Mouse (Mus musculus) hindbrain, postnatal 0 days (tissue): ENCODE data around the gene Scrn3. TPM values are rescaled to one million over a fixed set of nuclear protein-coding genes. Genes with fewer than 3 reads are reported as not detected.

Experiments
- ATAC-seq: fragments of 200-750 bp; cut with Nextera tagmentation; 2 replicates; pipeline ENCODE4 v1.8.0; 2017; ENCODE audit warnings: mild to moderate bottlenecking, moderate TSS enrichment, moderate library complexity
- DNase-seq: peaks from one replicate; pipeline ENCODE4 v3.0.0-alpha.2; 2015; ENCODE audit warnings: low spot score
- H3K27ac ChIP-seq: fragments of 300-500 bp; sonication (generic); 2 replicates; pipeline ENCODE4 v1.5.1; 2014; ENCODE audit warnings: mild to moderate bottlenecking
- H3K27me3 ChIP-seq: fragments of 300-500 bp; sonication (generic); 2 replicates; pipeline ENCODE4 v1.6.1; 2014; ENCODE audit warnings: low read length, mixed read lengths; ENCODE audit not compliant: insufficient read depth
- H3K36me3 ChIP-seq: fragments of 300-500 bp; sonication (generic); 2 replicates; pipeline ENCODE4 v1.6.1; 2014; ENCODE audit warnings: low read length, mixed read lengths; ENCODE audit not compliant: insufficient read depth
- H3K4me1 ChIP-seq: fragments of 300-500 bp; sonication (generic); 2 replicates; pipeline ENCODE4 v1.6.1; 2014; ENCODE audit warnings: antibody characterized with exemption, low read length, mixed read lengths; ENCODE audit not compliant: insufficient read depth
- H3K4me2 ChIP-seq: fragments of 300-500 bp; sonication (generic); 2 replicates; pipeline ENCODE4 v1.6.1; 2014; ENCODE audit warnings: low read depth, mild to moderate bottlenecking, low read length, moderate library complexity, mixed read lengths
- H3K4me3 ChIP-seq: fragments of 300-500 bp; sonication (generic); 2 replicates; pipeline ENCODE4 v1.5.1; 2014; ENCODE audit warnings: low read length
- H3K9ac ChIP-seq: fragments of 300-500 bp; sonication (generic); replicated peaks from 2 replicates; pipeline ENCODE4 v1.6.1; 2014; ENCODE audit warnings: mild to moderate bottlenecking, low read length, moderate library complexity, mixed read lengths
- H3K9me3 ChIP-seq: fragments of 300-500 bp; sonication (generic); 2 replicates; pipeline ENCODE4 v1.6.1; 2016; ENCODE audit warnings: low read length, mixed read lengths
- CTCF ChIP-seq: IDR thresholded peaks from 2 replicates; pipeline ENCODE4 v1.5.1; 2016; ENCODE audit warnings: antibody characterized with exemption, control low read depth, low read depth
- WGBS: fragments of 180-500 bp; shearing (Covaris S2); extraction: QIAGEN DNeasy Blood & Tissue Kit; methylation state at CpG from one replicate; pipeline ENCODE4 v1.1.7; 2014; 5-methylcytosine and 5-hydroxymethylcytosine counted together
- polyA plus RNA-seq: library from polyadenylated mRNA; unstranded; fragments of >200 nt; fragmentation: Nextera tagmentation; extraction: Ambion mirVana; gene quantifications from 2 replicates; pipeline ENCODE4 v1.2.1, GENCODE M21; 2015
- total RNA-seq: library from RNA; depleted of rRNA; stranded (reverse); fragments of >200 nt; gene quantifications from 2 replicates; pipeline ENCODE4 v1.2.3, GENCODE M21; 2014

Gene Scrn3
- total and polyA plus RNA-seq, 2 experiments from 2014 or later: 2.9 to 6.2 TPM

GRCm38 (mm10) chr2:73275261-73276040 lies 37.0 kb upstream of the Scrn3 start:
- H3K4me1 ChIP-seq: 0 out of 2 replicates have a peak, but pooled peaks cover 4% of the 10 kb centered on the region
- H3K27me3 ChIP-seq: peaks cover 59% of the 10 kb centered on the region
- peak; percentile 12 for DNase-seq
- H3K4me3 ChIP-seq: no peak overlapping the region
- ATAC-seq: no peak
- H3K4me2 ChIP-seq: no peak overlapping the region
- H3K9ac ChIP-seq: no peak overlapping the region
- no peak for TF ChIP-seq CTCF
- no peak overlapping the region for H3K27ac ChIP-seq
- WGBS: 11% methylated on average over 8 of the region's 8 CpGs
- H3K36me3 ChIP-seq: no peaks in the 10 kb centered on the region
- no peaks in the 10 kb centered on the region for H3K9me3 ChIP-seq

- WGBS: 2% methylated on average over 6 of the region's 6 CpGs
- H3K36me3 ChIP-seq: no peaks in the 10 kb centered on the region
- no peak overlapping the region for H3K4me3 ChIP-seq
Measured at GRCm38 (mm10) chr2:73276141-73276571, 36.2 kb upstream of the Scrn3 start.

GRCm38 (mm10) chr2:73277021-73277708 lies 35.2 kb upstream of the Scrn3 start:
- DNase-seq (peak; percentile 16), ATAC-seq (no peak)
- H3K4me2 ChIP-seq: peak overlapping the region; percentile 13; the same call in 1 of the 2 replicates
- no peaks in the 10 kb centered on the region for H3K9me3 ChIP-seq
- H3K4me3 ChIP-seq: 0 out of 2 replicates have a peak overlapping the region, but pooled peaks have one; percentile 7
- 0 out of 2 replicates have a peak, but pooled peaks cover 4% of the 10 kb centered on the region for H3K4me1 ChIP-seq
- H3K27me3 ChIP-seq: peaks cover 57% of the 10 kb centered on the region
- H3K36me3 ChIP-seq: no peaks in the 10 kb centered on the region
- H3K9ac ChIP-seq: no peak overlapping the region
- no peak for TF ChIP-seq CTCF
- no peak overlapping the region for H3K27ac ChIP-seq
- WGBS: 3% methylated on average over 38 of the region's 38 CpGs

More at GRCm38 (mm10) chr2:73276141-73276571, 36.2 kb upstream of the Scrn3 start:
- H3K4me2 ChIP-seq: no peak overlapping the region
- H3K27ac ChIP-seq: no peak overlapping the region
- ATAC-seq: no peak
- TF ChIP-seq CTCF: no peak
- 0 out of 2 replicates have a peak, but pooled peaks cover 4% of the 10 kb centered on the region for H3K4me1 ChIP-seq
- peak; percentile 12 for DNase-seq
- peaks cover 59% of the 10 kb centered on the region for H3K27me3 ChIP-seq
- no peak overlapping the region for H3K9ac ChIP-seq
- H3K9me3 ChIP-seq: no peaks in the 10 kb centered on the region

- no peak overlapping the region for H3K27ac ChIP-seq
- H3K9me3 ChIP-seq: no peaks in the 10 kb centered on the region
- no peak for TF ChIP-seq CTCF
- H3K4me3 ChIP-seq: no peak overlapping the region
- DNase-seq (peak; percentile 5), ATAC-seq (no peak)
- WGBS: 5% methylated on average over 18 of the region's 18 CpGs
- peaks cover 57% of the 10 kb centered on the region for H3K27me3 ChIP-seq
- H3K9ac ChIP-seq: no peak overlapping the region
- peak overlapping the region; percentile 13; the same call in 1 of the 2 replicates for H3K4me2 ChIP-seq
- H3K4me1 ChIP-seq: 0 out of 2 replicates have a peak, but pooled peaks cover 4% of the 10 kb centered on the region
- H3K36me3 ChIP-seq: no peaks in the 10 kb centered on the region
Measured at GRCm38 (mm10) chr2:73277709-73278075, 34.7 kb upstream of the Scrn3 start.

GRCm38 (mm10) chr2:73278131-73278854 lies 34.1 kb upstream of the Scrn3 start:
- 2% methylated on average over 20 of the region's 20 CpGs for whole genome bisulfite sequencing
- no peaks in the 10 kb centered on the region for H3K36me3 ChIP-seq
- ATAC-seq (peak; percentile 77; the same call in 1 of the 2 replicates), DNase-seq (peak; percentile 95)
- H3K27ac ChIP-seq: no peak overlapping the region
- H3K9me3 ChIP-seq: no peaks in the 10 kb centered on the region
- no peak overlapping the region for H3K9ac ChIP-seq
- peak; percentile 93 for TF ChIP-seq CTCF
- H3K27me3 ChIP-seq: peaks cover 56% of the 10 kb centered on the region
- H3K4me1 ChIP-seq: 0 out of 2 replicates have a peak, but pooled peaks cover 4% of the 10 kb centered on the region
- peak overlapping the region; percentile 25; the same call in 1 of the 2 replicates for H3K4me2 ChIP-seq
- H3K4me3 ChIP-seq: no peak overlapping the region

- Histone ChIP-seq H3K4me1 (no peaks in the 10 kb centered on the region), H3K4me2 (peak overlapping the region; percentile 25), H3K27me3 (peaks cover 50% of the 10 kb centered on the region), H3K4me3 (no peak overlapping the region), H3K9me3 (no peaks in the 10 kb centered on the region), H3K27ac (no peak overlapping the region), H3K9ac (no peak overlapping the region), H3K36me3 (no peaks in the 10 kb centered on the region)
- ATAC-seq (peak; percentile 31; the same call in 1 of the 2 replicates), DNase-seq (no peak)
- TF ChIP-seq CTCF: no peak
- 1% methylated on average over 17 of the region's 17 CpGs for WGBS
Measured at GRCm38 (mm10) chr2:73278869-73279268, 33.5 kb upstream of the Scrn3 start.
